Mouse (Mus musculus) megakaryocyte, adult 5-6 weeks (primary cell): ENCODE measurements around the gene Plekhg1. TPM values are rescaled to one million over a fixed set of nuclear protein-coding genes. Genes with fewer than 3 reads are reported as not detected.

Source experiments
- ATAC-seq: 2 replicates; pipeline ENCODE4 v1.8.0; 2016; ENCODE audit warnings: mild to moderate bottlenecking, inconsistent platforms; ENCODE audit not compliant: poor library complexity, severe bottlenecking
- total RNA-seq, 2 experiments: library from RNA; stranded (forward) in 1 of 2; stranded (reverse) in 1 of 2; fragments of 153-499, 151-499 nt in 1 of 2; fragments of 221-1000, 200-1000 nt in 1 of 2; gene quantifications; 2 replicates each; pipeline versions ENCODE4 v1.2.3 to v1.2.4; 2015 to 2017

Plekhg1 gene
- total RNA-seq, 2 experiments from 2014 or later = 16.3 to 20.8 TPM

DNA sequence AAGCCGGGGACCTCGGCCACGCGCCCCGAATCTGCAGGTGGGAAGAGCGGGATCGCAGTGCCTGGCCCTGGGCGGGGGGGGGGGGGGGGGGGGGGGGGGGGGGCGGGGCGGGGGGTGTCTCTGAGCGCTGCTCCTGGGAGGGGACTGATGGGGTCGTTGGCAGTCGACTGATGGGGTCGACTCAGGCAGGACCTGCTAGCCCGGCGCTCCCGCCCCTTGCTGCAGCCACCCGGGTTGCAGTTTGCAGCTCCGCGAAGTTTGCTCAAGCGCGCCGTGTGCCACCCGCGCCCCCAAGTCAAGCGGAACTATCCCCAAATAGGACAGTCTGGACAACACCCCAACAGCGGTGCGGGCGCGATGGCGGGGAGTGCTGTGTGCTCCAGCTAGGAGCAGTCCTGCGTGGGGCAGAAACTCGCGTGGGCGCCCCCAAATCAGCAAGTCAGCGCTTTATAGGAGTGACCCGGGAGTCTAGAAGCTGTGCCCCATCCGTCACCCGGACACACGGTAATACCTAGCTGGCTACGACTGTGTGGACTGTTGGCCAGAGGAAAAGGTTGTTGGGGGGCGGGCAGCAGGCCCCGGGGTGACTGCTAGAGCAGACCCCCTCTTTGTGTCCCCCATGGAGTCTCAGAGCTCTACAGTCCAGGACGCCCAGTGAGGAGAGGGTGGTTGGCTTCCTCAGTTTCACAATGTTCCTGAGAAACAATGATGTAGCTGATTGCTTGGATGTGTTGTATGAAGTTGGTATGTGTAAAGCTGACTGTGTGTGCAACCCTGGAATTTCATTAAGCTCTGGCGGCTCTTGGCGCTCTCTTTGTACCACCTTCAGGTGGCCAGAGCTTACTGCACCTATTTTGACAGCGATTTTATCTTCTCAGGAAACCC is 582 bp downstream of the Plekhg1 start:
- peak; percentile 86 for ATAC-seq

GRCm38 (mm10) chr10:3741791-3742190 is 1.6 kb downstream of the Plekhg1 start:
- no peak for ATAC-seq

- no peak for ATAC-seq
Measured at GRCm38 (mm10) chr10:3743069-3743468, 2.9 kb downstream of the Plekhg1 start.

GRCm38 (mm10) chr10:3743826-3744225 is 3.7 kb downstream of the Plekhg1 start:
- no peak for ATAC-seq

DNA sequence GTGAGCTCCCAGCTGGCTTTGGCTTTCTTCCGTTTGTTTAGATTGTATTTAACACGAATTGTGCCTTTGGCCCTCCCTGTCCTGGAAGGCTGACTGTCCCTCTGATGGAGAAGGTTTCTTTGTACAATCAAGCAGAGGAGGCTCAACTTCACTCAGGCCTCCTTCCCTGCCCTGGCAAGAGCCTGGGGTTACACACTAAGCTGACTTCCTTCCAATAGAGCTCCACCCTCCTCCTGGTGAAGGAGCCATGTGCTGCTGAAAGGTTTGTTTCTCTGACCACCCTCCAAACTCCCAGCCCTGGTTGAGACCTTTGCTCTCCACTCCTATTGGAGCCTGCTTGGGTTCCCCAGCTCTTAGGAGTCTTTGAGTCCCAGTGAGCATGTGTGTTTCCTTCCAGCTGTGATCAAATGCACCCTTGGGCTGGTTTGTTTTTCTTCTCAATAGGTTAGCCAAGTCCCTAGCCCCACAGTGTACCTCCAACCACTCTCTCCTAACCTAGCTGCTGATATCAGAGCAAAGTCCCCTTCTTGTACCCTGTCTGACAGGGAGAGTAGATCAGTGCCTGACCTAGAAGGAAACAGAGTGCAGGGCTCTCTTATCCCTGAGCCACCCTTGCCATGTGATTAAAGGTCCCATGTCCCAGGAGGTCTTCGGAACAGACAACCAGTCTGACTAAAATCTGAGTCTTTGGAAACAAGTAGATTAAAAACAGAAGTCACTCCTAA is 6.8 kb downstream of the Plekhg1 start:
- no peak for ATAC-seq

GRCm38 (mm10) chr10:3749580-3749979 is 9.4 kb downstream of the Plekhg1 start:
- no peak for ATAC-seq

DNA sequence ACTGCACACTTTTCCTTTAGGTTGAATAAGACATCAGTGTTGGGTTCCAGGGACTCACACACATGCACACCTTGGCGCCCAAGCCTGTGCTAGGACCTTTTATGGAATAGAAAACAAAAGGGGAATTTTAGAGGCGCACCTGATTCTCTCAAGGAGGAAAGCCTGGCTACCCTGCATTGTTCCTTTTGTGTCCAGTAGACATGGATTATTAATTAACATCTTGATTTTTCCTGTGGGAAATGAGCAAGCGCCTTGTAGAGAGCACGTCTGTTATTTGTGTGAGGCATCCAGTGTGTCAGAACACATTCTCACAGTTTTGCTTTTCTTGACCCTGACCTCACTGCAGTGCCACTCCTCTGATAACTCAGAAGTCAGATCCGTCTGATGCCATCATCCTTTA is 21.8 kb downstream of the Plekhg1 start:
- no peak for ATAC-seq

GRCm38 (mm10) chr10:3763199-3763598 is 23.0 kb downstream of the Plekhg1 start:
- ATAC-seq = no peak

DNA sequence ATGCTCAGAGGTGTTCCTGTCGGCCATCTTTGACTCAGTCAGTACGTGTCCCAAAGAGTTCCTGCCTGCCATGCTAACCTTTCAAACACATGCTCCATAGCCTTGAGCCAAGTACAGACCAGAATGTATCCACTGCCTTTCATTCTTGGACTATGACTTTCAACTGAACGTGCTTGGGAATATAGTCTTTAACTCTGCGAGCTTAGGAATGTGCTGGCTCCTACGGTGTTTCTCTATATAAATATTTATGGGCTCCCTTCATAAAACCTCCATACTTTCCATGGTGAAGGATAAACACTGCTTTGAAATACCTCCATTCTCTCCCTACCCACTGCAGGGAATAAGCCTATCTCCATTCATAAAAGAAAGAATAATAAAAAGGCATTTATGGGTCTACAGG is 29.0 kb downstream of the Plekhg1 start:
- ATAC-seq = no peak

GRCm38 (mm10) chr10:3774330-3774729 is 34.2 kb downstream of the Plekhg1 start:
- no peak for ATAC-seq

GRCm38 (mm10) chr10:3776761-3777160 is 36.6 kb downstream of the Plekhg1 start:
- ATAC-seq = no peak

DNA sequence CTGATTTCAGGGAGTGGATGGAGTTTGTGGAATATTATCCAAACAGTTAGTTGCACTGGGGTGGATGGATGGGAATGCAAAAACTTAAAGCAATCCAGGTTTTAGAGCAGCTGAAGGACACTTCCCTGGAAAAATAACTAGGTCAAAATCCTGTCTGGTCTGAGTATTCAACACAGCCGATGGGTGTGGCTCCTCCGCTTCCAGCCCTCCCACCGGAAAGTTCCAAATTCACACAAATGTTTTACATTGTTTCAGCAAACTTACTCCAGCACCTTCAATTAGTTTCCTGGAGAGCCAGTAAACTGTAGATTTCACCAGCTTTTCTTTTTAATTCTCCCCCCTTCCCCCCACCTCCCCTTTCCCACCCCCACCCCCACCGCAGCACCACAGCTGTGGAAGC is 45.2 kb downstream of the Plekhg1 start:
- no peak for ATAC-seq

- no peak for ATAC-seq
Measured at GRCm38 (mm10) chr10:3786531-3786930, 46.4 kb downstream of the Plekhg1 start.

GRCm38 (mm10) chr10:3787006-3787405 is 46.8 kb downstream of the Plekhg1 start:
- ATAC-seq = no peak

DNA sequence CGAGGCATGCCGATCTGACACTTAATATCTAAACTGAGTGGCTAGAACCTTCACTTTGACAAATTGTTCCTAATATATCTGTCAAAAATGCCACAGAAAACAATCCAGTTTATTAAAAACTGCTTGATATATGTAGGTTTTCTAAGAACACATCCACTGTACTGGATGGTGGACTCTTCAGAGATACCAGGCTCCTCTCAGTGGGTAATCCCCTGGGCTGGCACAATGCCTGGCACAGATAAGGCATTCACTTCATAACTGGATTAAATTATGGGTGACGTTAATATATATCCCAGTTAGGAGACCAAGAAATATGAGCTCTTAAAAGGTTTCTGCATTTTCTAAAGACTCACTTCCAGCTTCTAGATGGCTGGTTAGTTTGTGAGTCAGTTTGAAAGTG is 53.7 kb downstream of the Plekhg1 start:
- no peak for ATAC-seq

- ATAC-seq = no peak
Measured at GRCm38 (mm10) chr10:3799455-3799854, 59.3 kb downstream of the Plekhg1 start.

- ATAC-seq = no peak
Measured at GRCm38 (mm10) chr10:3801254-3801653, 61.1 kb downstream of the Plekhg1 start.

DNA sequence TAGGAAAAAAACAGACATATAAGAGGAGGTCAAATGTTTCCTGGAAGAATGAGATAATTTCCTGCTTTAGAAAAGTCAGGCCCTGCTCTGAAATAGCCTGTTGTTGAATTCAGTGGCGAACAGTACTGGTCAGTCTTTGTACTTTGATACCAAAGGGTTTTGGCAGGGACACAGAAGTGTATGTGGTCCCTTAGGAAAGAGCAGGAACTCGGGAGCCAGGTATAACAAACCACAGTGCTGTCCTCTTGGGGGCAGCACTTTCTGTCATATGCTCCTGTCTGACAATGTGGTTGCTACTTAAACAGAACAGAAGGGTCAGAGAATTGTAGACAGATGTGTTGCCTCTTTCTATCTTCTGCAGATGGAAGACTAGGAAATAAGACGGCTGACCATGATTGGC is 65.2 kb downstream of the Plekhg1 start:
- no peak for ATAC-seq

- ATAC-seq = no peak
Measured at GRCm38 (mm10) chr10:3807980-3808379, 67.8 kb downstream of the Plekhg1 start.

GRCm38 (mm10) chr10:3810476-3811273 is 70.5 kb downstream of the Plekhg1 start:
- no peak for ATAC-seq
